Mouse (Mus musculus) olfactory bulb, adult 2 months (tissue): ENCODE measurements around the gene Afap1l2.

Experiments used
- CTCF ChIP-seq: fragments of 200-500 bp; IDR thresholded peaks from 2 replicates; pipeline ENCODE4 v1.5.1; 2012; ENCODE audit warnings: low read depth, mild to moderate bottlenecking, low read length, moderate library complexity; ENCODE audit not compliant: insufficient read depth
- POLR2A ChIP-seq: fragments of 200-500 bp; IDR thresholded peaks from 2 replicates; pipeline ENCODE4 v1.6.1; 2012; ENCODE audit warnings: mild to moderate bottlenecking, low read depth, low read length, moderate library complexity; ENCODE audit not compliant: insufficient read depth

DNA sequence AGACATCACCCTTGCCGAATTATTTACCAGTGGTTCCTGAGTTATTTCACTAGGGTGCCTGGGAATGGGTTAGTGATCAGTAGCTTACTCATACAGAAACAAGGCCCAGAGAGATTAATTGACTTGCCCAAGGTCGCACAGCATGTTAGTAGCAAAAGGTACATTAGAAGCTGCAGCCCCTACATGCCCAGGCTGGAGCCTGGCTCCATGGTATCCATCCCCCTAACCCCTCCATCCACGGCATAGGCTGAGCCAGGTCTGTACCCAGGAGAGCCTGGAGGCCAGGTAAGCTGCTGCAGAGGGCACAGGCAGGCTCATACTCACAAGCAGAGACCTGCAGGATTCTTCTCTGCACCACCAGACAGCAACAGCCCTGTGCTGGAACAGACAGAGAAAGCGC is 6.1 kb downstream of the Afap1l2 start:
- TF ChIP-seq POLR2A (no peak), CTCF (no peak)
